Mouse (Mus musculus): ENCODE data around the gene Ctdspl. TPM values are rescaled to one million over a fixed set of nuclear protein-coding genes. Genes with fewer than 3 reads are reported as not detected.

The Ctdspl gene
- polyA plus RNA-seq, 1 experiment from 2014 or later: 22.9 TPM

GRCm38 (mm10) chr9:119029568-119029967 is 103.3 kb downstream of the Ctdspl start:
- no peak overlapping the region for H3K27ac ChIP-seq (ENCODE audit: low read depth)
- H3K9me3 ChIP-seq (ENCODE audit: low read depth, low read length): no peaks in the 10 kb centered on the region
- no peak overlapping the region for H3K9ac ChIP-seq
- H3K27me3 ChIP-seq (ENCODE audit: insufficient read depth, low read length): no peaks in the 10 kb centered on the region
- H3K4me2 ChIP-seq: no peak overlapping the region
- H3K36me3 ChIP-seq (ENCODE audit: insufficient read depth): peaks cover 39% of the 10 kb centered on the region
- H3K4me3 ChIP-seq (ENCODE audit: low read depth, low read length): no peak overlapping the region
- ATAC-seq (ENCODE audit: insufficient read depth) (0 out of 2 replicates have a peak, but pooled peaks have one; percentile 35), DNase-seq (peak; percentile 76)
- TF ChIP-seq CTCF (IDR thresholded peaks at IDR 0.05; ENCODE audit: low read depth): peak; percentile 91
- H3K4me1 ChIP-seq (ENCODE audit: insufficient read depth): 0 out of 2 replicates have a peak, but pooled peaks cover 6% of the 10 kb centered on the region
- WGBS: 57% methylated on average over 7 of the region's 7 CpGs

GRCm38 (mm10) chr9:119031038-119031437 is 104.8 kb downstream of the Ctdspl start:
- 0 out of 2 replicates have a peak, but pooled peaks cover 6% of the 10 kb centered on the region for H3K4me1 ChIP-seq (ENCODE audit: insufficient read depth)
- H3K9me3 ChIP-seq (ENCODE audit: low read depth, low read length): no peaks in the 10 kb centered on the region
- DNase-seq (no peak), ATAC-seq (ENCODE audit: insufficient read depth) (no peak)
- no peak overlapping the region for H3K4me2 ChIP-seq
- no peak overlapping the region for H3K27ac ChIP-seq (ENCODE audit: low read depth)
- H3K27me3 ChIP-seq (ENCODE audit: insufficient read depth, low read length): no peaks in the 10 kb centered on the region
- TF ChIP-seq CTCF (IDR thresholded peaks at IDR 0.05; ENCODE audit: low read depth): no peak
- peaks cover 49% of the 10 kb centered on the region for H3K36me3 ChIP-seq (ENCODE audit: insufficient read depth)
- WGBS: 84% methylated on average over 4 of the region's 4 CpGs
- H3K4me3 ChIP-seq (ENCODE audit: low read depth, low read length): no peak overlapping the region
- no peak overlapping the region for H3K9ac ChIP-seq

- no peak for TF ChIP-seq CTCF (IDR thresholded peaks at IDR 0.05; ENCODE audit: low read depth)
- no peaks in the 10 kb centered on the region for H3K9me3 ChIP-seq (ENCODE audit: low read depth, low read length)
- H3K9ac ChIP-seq: no peak overlapping the region
- WGBS: 81% methylated on average over 14 of the region's 14 CpGs
- H3K4me3 ChIP-seq (ENCODE audit: low read depth, low read length): no peak overlapping the region
- peaks cover 53% of the 10 kb centered on the region for H3K36me3 ChIP-seq (ENCODE audit: insufficient read depth)
- no peaks in the 10 kb centered on the region for H3K27me3 ChIP-seq (ENCODE audit: insufficient read depth, low read length)
- DNase-seq (no peak), ATAC-seq (ENCODE audit: insufficient read depth) (no peak)
- 0 out of 2 replicates have a peak, but pooled peaks cover 6% of the 10 kb centered on the region for H3K4me1 ChIP-seq (ENCODE audit: insufficient read depth)
- H3K27ac ChIP-seq (ENCODE audit: low read depth): 0 out of 2 replicates have a peak overlapping the region, but pooled peaks have one; percentile 10
- H3K4me2 ChIP-seq: no peak overlapping the region
These were observed 105.5 kb downstream of the Ctdspl start for GRCm38 (mm10) chr9:119031772-119032171.

- H3K9ac ChIP-seq: no peak overlapping the region
- no peak for TF ChIP-seq CTCF (IDR thresholded peaks at IDR 0.05; ENCODE audit: low read depth)
- no peak overlapping the region for H3K27ac ChIP-seq (ENCODE audit: low read depth)
- no peak overlapping the region for H3K4me2 ChIP-seq
- DNase-seq (no peak), ATAC-seq (ENCODE audit: insufficient read depth) (no peak)
- peaks cover 53% of the 10 kb centered on the region for H3K36me3 ChIP-seq (ENCODE audit: insufficient read depth)
- H3K27me3 ChIP-seq (ENCODE audit: insufficient read depth, low read length): no peaks in the 10 kb centered on the region
- 62% methylated on average over 9 of the region's 9 CpGs for WGBS
- H3K9me3 ChIP-seq (ENCODE audit: low read depth, low read length): no peaks in the 10 kb centered on the region
- no peak overlapping the region for H3K4me3 ChIP-seq (ENCODE audit: low read depth, low read length)
- H3K4me1 ChIP-seq (ENCODE audit: insufficient read depth): 0 out of 2 replicates have a peak, but pooled peaks cover 6% of the 10 kb centered on the region
These were observed 106.3 kb downstream of the Ctdspl start for GRCm38 (mm10) chr9:119032538-119032937.

- no peaks in the 10 kb centered on the region for H3K9me3 ChIP-seq (ENCODE audit: low read depth, low read length)
- no peak overlapping the region for H3K9ac ChIP-seq
- ATAC-seq (ENCODE audit: insufficient read depth) (no peak), DNase-seq (peak; percentile 67)
- peaks cover 51% of the 10 kb centered on the region for H3K36me3 ChIP-seq (ENCODE audit: insufficient read depth)
- H3K4me2 ChIP-seq: no peak overlapping the region
- H3K27ac ChIP-seq (ENCODE audit: low read depth): no peak overlapping the region
- H3K27me3 ChIP-seq (ENCODE audit: insufficient read depth, low read length): no peaks in the 10 kb centered on the region
- no peak for TF ChIP-seq CTCF (IDR thresholded peaks at IDR 0.05; ENCODE audit: low read depth)
- H3K4me1 ChIP-seq (ENCODE audit: insufficient read depth): 0 out of 2 replicates have a peak, but pooled peaks cover 6% of the 10 kb centered on the region
- H3K4me3 ChIP-seq (ENCODE audit: low read depth, low read length): no peak overlapping the region
- 62% methylated on average over 19 of the region's 19 CpGs for WGBS
These were observed 107.1 kb downstream of the Ctdspl start for GRCm38 (mm10) chr9:119033111-119033921.

GRCm38 (mm10) chr9:119034069-119034468 is 107.8 kb downstream of the Ctdspl start:
- no peak for DNase-seq
- TF ChIP-seq CTCF (IDR thresholded peaks at IDR 0.05; ENCODE audit: low read depth): no peak
- Histone ChIP-seq H3K27me3 (ENCODE audit: insufficient read depth, low read length) (no peaks in the 10 kb centered on the region), H3K4me1 (ENCODE audit: insufficient read depth) (0 out of 2 replicates have a peak, but pooled peaks cover 6% of the 10 kb centered on the region), H3K9me3 (ENCODE audit: low read depth, low read length) (no peaks in the 10 kb centered on the region), H3K9ac (no peak overlapping the region), H3K4me2 (no peak overlapping the region), H3K36me3 (ENCODE audit: insufficient read depth) (peaks cover 51% of the 10 kb centered on the region), H3K27ac (ENCODE audit: low read depth) (no peak overlapping the region), H3K4me3 (ENCODE audit: low read depth, low read length) (no peak overlapping the region)
- WGBS: 82% methylated on average over 8 of the region's 8 CpGs
- ATAC-seq (ENCODE audit: insufficient read depth): no peak

All from lung, embryonic 14.5 days (tissue).